Mouse (Mus musculus) stomach, embryonic 16.5 days (tissue): Measurements from ENCODE around the gene Fars2. TPM values are rescaled to one million over a fixed set of nuclear protein-coding genes. Genes with fewer than 3 reads are reported as not detected.

Experiments
- ATAC-seq: fragments of 200-750 bp; cut with Nextera tagmentation; 2 replicates; pipeline ENCODE4 v1.8.0; 2017; ENCODE audit warnings: moderate number of reproducible peaks, moderate TSS enrichment; ENCODE audit not compliant: insufficient read depth, low FRiP score
- H3K27ac ChIP-seq: fragments of 300-500 bp; sonication (generic); 2 replicates; pipeline ENCODE4 v1.5.1; 2014; ENCODE audit warnings: low read length
- H3K27me3 ChIP-seq: fragments of 300-500 bp; sonication (generic); 2 replicates; pipeline ENCODE4 v1.6.1; 2014; ENCODE audit warnings: low read length, control low read depth, mixed read lengths; ENCODE audit not compliant: control insufficient read depth, insufficient read depth
- H3K36me3 ChIP-seq: fragments of 300-500 bp; sonication (generic); 2 replicates; pipeline ENCODE4 v1.6.1; 2014; ENCODE audit warnings: low read length; ENCODE audit not compliant: control insufficient read depth, insufficient read depth
- H3K4me1 ChIP-seq: fragments of 300-500 bp; sonication (generic); 2 replicates; pipeline ENCODE4 v1.6.1; 2014; ENCODE audit warnings: low read length, control low read depth, mixed read lengths; ENCODE audit not compliant: control insufficient read depth, insufficient read depth
- H3K4me2 ChIP-seq: fragments of 300-500 bp; sonication (generic); 2 replicates; pipeline ENCODE4 v1.6.1; 2014; ENCODE audit warnings: low read depth, low read length, mixed read lengths
- H3K4me3 ChIP-seq: fragments of 300-500 bp; sonication (generic); replicated peaks from 2 replicates; pipeline ENCODE4 v1.5.1; 2014; ENCODE audit warnings: mild to moderate bottlenecking, low read length
- H3K9ac ChIP-seq: fragments of 300-500 bp; sonication (generic); 2 replicates; pipeline ENCODE4 v1.6.1; 2014; ENCODE audit warnings: low read length
- H3K9me3 ChIP-seq: fragments of 300-500 bp; sonication (generic); replicated peaks from 2 replicates; pipeline ENCODE4 v1.6.1; 2016; ENCODE audit warnings: low read length, control low read depth; ENCODE audit not compliant: control insufficient read depth
- WGBS: fragments of 180-500 bp; shearing (Covaris S2); extraction: QIAGEN DNeasy Blood & Tissue Kit; methylation state at CpG from one replicate; pipeline ENCODE4 v1.1.7; 2014; 5-methylcytosine and 5-hydroxymethylcytosine counted together
- polyA plus RNA-seq: library from polyadenylated mRNA; unstranded; fragments of >200 nt; fragmentation: Nextera tagmentation; extraction: Ambion mirVana; gene quantifications from 2 replicates; pipeline ENCODE4 v1.2.1, GENCODE M21; 2015

Fars2 gene
- polyA plus RNA-seq, 1 experiment from 2014 or later, result 34.6 TPM

DNA sequence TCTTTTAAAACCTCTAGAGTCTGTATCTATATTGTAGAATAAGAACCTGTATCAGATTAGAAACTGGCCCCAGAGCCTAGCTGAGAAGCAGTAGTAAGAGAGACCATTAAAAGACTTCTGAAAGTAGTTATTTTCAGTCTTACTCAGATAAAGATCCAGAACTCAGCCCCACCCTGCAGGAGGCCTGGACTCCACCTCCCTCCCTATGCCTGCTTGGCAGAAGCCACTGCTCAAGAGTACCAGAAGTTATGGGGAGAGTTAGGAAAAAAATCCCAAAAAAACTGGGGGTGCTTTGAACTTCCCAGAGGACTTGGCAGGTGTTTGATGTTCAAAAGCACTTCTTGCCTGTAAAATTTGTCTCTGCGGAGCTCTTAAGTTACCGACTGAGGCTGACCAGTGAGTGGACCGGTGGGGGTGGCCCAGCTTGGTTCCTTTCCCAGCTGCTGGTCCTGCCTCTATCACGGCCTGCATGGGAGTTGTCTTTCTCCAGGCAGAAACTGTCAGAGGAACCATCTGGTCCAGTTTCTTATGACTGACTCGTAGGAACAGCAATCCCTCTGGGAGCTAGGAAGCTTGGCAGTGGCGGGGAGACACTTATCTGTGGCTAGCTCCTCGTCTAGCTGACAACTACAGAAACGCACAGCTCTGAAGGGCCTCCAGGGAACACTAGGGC is 411.1 kb downstream of the Fars2 start:
- Histone ChIP-seq H3K4me2 (no peak overlapping the region), H3K9ac (no peak overlapping the region), H3K9me3 (no peaks in the 10 kb centered on the region), H3K27ac (no peak overlapping the region), H3K27me3 (no peaks in the 10 kb centered on the region), H3K4me1 (no peaks in the 10 kb centered on the region), H3K4me3 (no peak overlapping the region), H3K36me3 (no peaks in the 10 kb centered on the region)
- peak; percentile 42; the same call in 1 of the 2 replicates for ATAC-seq
- whole genome bisulfite sequencing, result 53% methylated on average over 8 of the region's 8 CpGs

DNA sequence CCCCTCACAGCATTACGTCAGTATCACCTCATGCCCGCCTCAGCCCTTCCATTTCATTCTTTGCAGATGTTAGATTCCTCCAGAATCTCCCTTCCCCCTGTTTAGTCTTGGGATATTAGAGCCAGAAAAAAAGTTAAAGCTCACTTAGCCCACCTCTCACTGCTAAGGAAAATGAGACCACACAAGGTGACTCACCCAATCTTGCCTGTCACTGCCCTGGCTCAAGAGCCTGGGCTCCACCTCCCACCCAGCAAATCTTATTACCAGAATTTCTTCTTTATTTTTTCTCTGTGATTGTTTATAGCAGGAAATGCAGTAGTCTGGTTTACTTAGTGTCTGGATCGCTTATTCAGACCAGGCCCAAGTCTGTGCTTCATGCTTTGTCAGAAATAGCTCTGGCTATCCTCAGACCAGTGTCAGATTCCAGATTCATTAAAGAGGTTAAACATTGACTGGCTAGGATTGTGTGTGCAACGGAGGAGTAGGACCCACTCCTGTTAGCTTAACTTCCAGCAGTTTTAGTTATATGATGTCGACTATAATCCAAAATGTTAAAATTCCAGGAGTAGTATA is 412.3 kb downstream of the Fars2 start:
- WGBS, result 49% methylated on average over 5 of the region's 5 CpGs

DNA sequence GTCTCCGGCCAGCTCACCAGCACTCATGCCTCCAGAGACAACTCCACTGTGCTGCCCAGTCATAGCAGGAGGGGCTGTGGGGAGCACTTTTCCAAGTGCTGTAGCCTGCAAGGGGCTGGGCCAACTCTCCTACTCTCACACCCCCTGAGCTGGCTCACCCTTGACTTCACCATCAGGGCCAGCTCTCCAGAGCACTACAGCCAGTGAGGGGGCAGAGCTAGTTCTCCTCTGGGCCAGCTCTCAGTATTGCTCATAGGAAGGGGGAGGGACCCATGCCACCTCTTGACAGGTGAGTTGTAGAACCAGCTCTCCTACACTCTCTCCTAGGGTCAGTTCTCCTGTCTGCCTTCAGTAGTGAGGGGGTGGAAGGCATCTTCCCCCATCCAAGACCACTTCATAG is 413.6 kb downstream of the Fars2 start:
- Histone ChIP-seq H3K4me2 (no peak overlapping the region), H3K27ac (no peak overlapping the region), H3K4me1 (no peaks in the 10 kb centered on the region; the same call in 1 of the 2 replicates), H3K36me3 (no peaks in the 10 kb centered on the region), H3K9me3 (no peaks in the 10 kb centered on the region), H3K9ac (no peak overlapping the region), H3K27me3 (no peaks in the 10 kb centered on the region), H3K4me3 (no peak overlapping the region)
- ATAC-seq, result no peak
- WGBS, result 100% methylated on average over 1 of the region's 1 CpGs

More for the DNA sequence above, 412.3 kb downstream of the Fars2 start:
- no peaks in the 10 kb centered on the region; the same call in 1 of the 2 replicates for H3K4me1 ChIP-seq
- H3K36me3 ChIP-seq, result no peaks in the 10 kb centered on the region
- H3K9me3 ChIP-seq, result no peaks in the 10 kb centered on the region
- H3K27ac ChIP-seq, result no peak overlapping the region
- H3K27me3 ChIP-seq, result no peaks in the 10 kb centered on the region
- no peak overlapping the region for H3K4me3 ChIP-seq
- H3K9ac ChIP-seq, result no peak overlapping the region
- peak; percentile 57 for ATAC-seq
- H3K4me2 ChIP-seq, result no peak overlapping the region

DNA sequence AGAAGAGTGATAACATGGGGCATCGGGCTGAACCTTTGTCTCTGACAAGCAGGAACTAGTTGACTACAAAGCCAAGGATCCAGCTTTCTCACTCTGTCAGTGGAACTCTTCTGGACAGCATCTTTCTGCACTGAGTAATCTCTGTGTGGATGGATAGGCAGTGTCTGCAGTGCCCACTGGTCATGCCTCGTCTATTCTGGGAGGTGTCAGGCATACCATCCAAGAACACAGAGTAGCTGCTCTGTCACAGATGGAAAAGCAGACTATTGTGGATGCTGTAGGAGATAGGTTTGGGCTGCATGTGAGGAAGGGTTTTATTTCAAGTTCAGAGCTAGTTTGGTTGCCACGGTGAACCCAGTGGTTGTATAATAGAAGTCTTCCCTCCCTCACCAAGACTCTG is 414.7 kb downstream of the Fars2 start:
- Histone ChIP-seq H3K27me3 (no peaks in the 10 kb centered on the region), H3K4me3 (no peak overlapping the region), H3K27ac (no peak overlapping the region), H3K4me1 (no peaks in the 10 kb centered on the region; the same call in 1 of the 2 replicates), H3K4me2 (no peak overlapping the region), H3K9me3 (no peaks in the 10 kb centered on the region), H3K9ac (no peak overlapping the region), H3K36me3 (no peaks in the 10 kb centered on the region)
- 74% methylated on average over 3 of the region's 3 CpGs for WGBS
- ATAC-seq, result no peak

DNA sequence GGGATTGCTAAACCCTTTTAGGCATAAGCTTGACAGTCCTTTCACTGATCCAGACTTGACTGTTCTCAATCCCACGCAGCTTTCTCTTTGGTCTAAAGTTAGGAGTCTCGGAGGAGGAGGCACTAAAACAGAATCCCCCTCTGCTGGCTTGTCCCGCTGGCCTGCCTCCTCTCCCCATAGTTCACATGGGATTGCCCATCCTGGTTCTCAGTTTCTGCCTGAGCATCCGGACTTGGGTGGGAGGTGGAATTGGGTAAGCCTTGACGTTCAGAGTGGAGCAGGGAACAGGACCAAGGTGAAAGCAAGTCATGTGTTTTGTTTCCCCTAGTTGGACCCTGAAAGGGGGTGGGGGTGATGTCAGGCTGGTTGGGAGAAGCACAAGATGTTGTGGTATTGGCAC is 415.9 kb downstream of the Fars2 start:
- no peak for ATAC-seq
- H3K9ac ChIP-seq, result no peak overlapping the region
- H3K4me2 ChIP-seq, result no peak overlapping the region
- H3K27me3 ChIP-seq, result no peaks in the 10 kb centered on the region
- no peak overlapping the region for H3K27ac ChIP-seq
- no peaks in the 10 kb centered on the region for H3K36me3 ChIP-seq
- no peaks in the 10 kb centered on the region for H3K9me3 ChIP-seq
- H3K4me3 ChIP-seq, result no peak overlapping the region
- 90% methylated on average over 5 of the region's 5 CpGs for WGBS
- no peaks in the 10 kb centered on the region; the same call in 1 of the 2 replicates for H3K4me1 ChIP-seq

DNA sequence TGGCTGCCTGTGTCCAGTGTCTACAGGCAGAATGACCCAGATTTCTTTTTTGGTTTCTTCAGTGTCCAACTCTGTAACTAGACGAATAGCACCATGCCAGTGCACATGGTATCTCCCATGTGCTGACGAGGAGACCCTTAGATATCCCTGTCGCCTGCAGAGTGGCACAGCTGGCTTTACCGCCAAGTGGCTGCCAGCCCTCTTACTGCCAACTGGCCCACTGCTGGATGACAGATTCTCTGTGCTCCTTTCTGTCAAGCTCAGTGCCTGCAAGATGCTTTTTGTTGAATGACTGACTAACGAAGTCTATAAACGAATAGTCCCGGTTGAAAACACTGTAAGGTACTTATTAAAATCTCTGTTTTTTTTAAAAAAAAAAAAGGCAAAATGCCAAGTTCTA is 416.3 kb downstream of the Fars2 start:
- H3K4me1 ChIP-seq, result no peaks in the 10 kb centered on the region; the same call in 1 of the 2 replicates
- no peak overlapping the region for H3K4me2 ChIP-seq
- 82% methylated on average over 7 of the region's 7 CpGs for WGBS
- H3K27me3 ChIP-seq, result no peaks in the 10 kb centered on the region
- H3K27ac ChIP-seq, result no peak overlapping the region
- no peaks in the 10 kb centered on the region for H3K36me3 ChIP-seq
- H3K4me3 ChIP-seq, result no peak overlapping the region
- no peak for ATAC-seq
- no peak overlapping the region for H3K9ac ChIP-seq
- H3K9me3 ChIP-seq, result no peaks in the 10 kb centered on the region

DNA sequence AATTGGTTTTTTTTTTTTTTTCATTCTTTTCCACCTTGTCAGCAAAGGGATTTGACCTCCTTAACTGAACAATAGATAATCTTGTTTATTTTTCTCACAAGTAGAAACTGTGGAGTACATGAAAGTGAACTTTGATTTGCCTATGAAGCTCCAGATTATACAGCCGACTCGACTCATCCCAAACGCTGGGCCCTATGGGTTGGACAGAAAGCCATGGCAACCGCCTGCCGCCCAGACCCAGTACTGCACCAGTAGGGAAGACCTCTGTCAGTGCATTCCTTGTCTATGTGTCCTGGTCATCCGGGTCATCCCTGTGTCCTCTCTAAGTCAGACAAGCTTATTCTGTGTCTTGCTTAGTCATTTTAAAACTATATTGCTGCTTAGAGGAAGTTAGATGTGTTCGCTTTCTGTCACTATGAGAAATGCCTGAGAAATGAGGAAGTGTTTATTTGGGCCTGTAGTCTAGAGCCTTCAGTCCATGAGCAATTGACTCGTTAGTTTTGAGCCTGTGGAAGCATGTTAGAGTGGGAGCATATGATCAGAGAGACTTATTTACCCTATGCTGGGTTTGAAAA is 416.8 kb downstream of the Fars2 start:
- no peaks in the 10 kb centered on the region for H3K27me3 ChIP-seq
- no peaks in the 10 kb centered on the region for H3K36me3 ChIP-seq
- no peak for ATAC-seq
- H3K9ac ChIP-seq, result no peak overlapping the region
- 66% methylated on average over 8 of the region's 8 CpGs for WGBS
- H3K9me3 ChIP-seq, result no peaks in the 10 kb centered on the region
- H3K4me3 ChIP-seq, result no peak overlapping the region
- no peaks in the 10 kb centered on the region; the same call in 1 of the 2 replicates for H3K4me1 ChIP-seq
- no peak overlapping the region for H3K4me2 ChIP-seq
- no peak overlapping the region for H3K27ac ChIP-seq

DNA sequence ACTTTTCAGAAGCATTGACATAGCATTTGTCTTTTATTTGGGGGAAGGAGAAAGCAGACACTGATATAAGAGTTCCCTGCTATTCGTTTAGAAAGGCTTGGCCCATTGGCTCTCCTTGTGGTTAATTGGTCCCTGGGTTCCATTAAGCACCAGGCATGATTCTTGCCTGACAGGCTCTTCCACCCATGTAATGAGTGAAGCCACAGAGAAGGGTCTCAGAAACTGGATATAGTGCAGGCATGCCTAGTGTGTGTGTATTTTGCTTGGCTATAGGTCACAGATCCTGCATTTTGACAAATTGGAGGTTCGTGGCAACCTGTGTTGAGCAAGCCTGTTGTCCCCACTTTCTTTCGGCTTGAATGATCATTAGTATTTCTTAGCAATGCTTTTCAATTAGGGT is 420.4 kb downstream of the Fars2 start:
- H3K9me3 ChIP-seq, result no peaks in the 10 kb centered on the region
- H3K4me2 ChIP-seq, result no peak overlapping the region
- no peak overlapping the region for H3K27ac ChIP-seq
- no peak overlapping the region for H3K4me3 ChIP-seq
- no peaks in the 10 kb centered on the region; the same call in 1 of the 2 replicates for H3K4me1 ChIP-seq
- no peak overlapping the region for H3K9ac ChIP-seq
- H3K36me3 ChIP-seq, result no peaks in the 10 kb centered on the region
- H3K27me3 ChIP-seq, result no peaks in the 10 kb centered on the region
- no peak for ATAC-seq
- 61% methylated on average over 3 of the region's 3 CpGs for WGBS

DNA sequence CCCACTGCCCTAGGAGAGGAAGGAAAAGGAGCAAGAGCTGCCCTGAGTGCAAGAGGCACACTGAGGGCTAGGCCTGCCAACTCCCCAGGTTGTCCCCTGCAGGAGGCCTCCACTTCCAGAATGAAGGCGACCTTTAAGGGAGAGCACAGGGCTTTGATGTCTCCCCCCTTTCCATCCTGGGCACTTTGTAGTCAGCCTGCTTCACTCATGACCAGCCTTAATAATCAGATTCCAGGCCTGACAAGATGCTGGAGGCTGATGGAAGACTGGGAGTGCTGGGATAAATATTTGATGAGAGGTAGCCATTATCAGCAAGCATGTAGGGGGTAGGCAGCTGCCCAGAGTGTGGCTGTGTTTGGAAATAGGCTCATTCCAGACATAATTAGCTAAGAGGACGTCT is 421.2 kb downstream of the Fars2 start:
- ATAC-seq, result no peak
- Histone ChIP-seq H3K9ac (no peak overlapping the region), H3K27ac (no peak overlapping the region), H3K9me3 (no peaks in the 10 kb centered on the region), H3K36me3 (no peaks in the 10 kb centered on the region), H3K27me3 (no peaks in the 10 kb centered on the region), H3K4me3 (no peak overlapping the region), H3K4me1 (no peaks in the 10 kb centered on the region; the same call in 1 of the 2 replicates), H3K4me2 (no peak overlapping the region)
- WGBS, result 64% methylated on average over 2 of the region's 2 CpGs
